Mouse (Mus musculus): ENCODE data around the gene Mrps34.

Mrps34 gene

DNA sequence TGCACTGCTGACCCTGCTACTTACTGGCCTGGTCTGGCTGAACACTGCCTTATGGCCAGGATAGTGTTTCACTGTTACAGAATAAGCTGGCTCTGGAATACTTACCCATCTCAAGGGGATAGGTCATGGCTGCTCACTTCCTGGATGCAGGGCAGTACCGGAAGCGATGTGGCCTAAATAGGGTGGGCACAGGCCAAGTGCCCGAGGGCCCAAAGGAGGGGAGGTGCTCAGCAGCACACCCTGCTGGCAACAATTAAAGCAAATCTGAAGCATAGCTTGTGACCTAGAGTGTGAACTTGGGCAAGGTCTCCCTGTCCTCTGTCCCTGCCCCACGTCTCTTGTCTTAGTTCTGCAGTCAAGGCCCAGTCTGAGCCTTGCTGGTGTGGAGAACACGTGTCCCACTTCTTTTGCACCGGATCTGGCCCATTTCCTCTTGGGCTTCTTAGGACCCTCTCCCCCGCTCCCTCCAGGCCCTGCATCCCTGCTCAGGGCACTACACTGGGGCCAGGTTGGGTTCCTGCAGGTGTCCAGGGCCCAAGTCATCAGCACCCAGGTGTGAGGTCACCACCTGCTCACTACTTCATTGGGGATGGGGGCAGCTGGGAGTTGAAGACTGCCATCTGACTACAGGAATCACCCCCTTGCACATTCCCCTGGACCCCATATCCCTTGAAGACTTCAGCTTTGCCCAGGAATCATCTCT lies 13.0 kb upstream of the Mrps34 start:
- in situ Hi-C loops (cut with MboI), result no loop called here

DNA sequence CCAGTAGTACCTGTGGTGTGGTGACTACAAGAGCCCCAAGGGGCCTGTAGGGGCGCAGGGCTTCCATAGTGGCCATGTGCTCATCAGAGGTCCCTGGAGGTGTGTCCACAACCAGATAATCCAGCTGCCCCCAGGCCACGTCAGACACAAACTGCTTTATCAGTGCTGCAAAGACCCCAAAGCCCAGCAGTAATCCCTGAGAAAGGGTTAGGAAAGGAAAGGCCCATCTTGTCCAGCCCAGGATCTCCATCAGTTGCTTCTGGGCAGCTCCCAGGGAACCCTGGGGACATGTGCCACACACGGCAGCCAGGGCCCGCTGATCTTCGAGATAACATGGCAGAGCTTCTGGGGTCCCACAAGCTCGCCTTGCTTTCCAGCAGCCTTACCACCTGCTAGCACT lies 10.5 kb upstream of the Mrps34 start:
- in situ Hi-C loops (cut with MboI), result no loop called here

- in situ Hi-C loops (cut with MboI), result no loop called here
Measured at GRCm38 (mm10) chr17:24885356-24886133, 9.4 kb upstream of the Mrps34 start.

- in situ Hi-C loops (cut with MboI), result no loop called here
Measured at GRCm38 (mm10) chr17:24886134-24886931, 8.6 kb upstream of the Mrps34 start, which contains the start of the genes Nubp2 and Spsb3. Nubp2 (minus strand) TSS chr17:24886349. Spsb3 (plus strand) TSS chr17:24886643.

- in situ Hi-C loops (cut with MboI), result no loop called here
Measured at GRCm38 (mm10) chr17:24886932-24887271, 8.0 kb upstream of the Mrps34 start.

DNA sequence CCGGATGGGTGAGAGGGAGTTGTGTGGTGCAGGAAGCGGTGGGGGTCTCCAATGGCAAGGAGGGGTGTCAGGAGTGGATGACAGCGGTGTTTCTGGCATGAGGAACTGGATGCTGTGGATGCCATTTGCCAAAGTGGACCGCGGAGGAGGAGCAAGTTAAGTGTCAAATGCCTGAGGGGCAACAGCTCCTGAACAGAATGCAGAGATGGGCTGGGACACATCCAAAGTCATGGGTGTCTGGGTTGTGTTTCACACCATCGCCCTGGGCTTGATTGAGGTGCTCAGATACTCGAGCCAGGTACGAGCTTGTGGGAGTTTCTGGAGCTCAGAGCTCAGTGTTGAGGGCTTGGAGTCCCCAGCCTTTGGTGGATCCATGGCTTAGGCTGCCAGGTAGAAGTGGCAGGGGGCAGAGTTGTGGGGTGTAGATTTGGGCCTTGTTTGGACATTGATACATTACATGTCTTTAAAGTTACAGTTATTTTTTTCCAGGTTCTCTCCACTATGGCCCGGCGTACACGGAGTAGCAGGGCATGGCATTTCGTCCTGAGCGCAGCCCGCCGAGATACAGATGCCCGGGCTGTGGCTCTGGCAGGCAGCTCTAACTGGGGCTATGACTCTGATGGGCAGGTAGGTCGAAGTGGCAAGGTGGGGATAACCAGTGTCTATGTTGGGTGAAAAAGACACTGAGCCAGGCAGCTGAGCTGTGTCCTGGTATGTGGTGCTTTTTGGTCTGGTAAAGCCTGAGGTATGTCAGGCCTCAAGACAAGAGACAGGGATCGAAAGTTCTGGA lies 7.4 kb upstream of the Mrps34 start:
- in situ Hi-C loops (cut with MboI), result no loop called here

DNA sequence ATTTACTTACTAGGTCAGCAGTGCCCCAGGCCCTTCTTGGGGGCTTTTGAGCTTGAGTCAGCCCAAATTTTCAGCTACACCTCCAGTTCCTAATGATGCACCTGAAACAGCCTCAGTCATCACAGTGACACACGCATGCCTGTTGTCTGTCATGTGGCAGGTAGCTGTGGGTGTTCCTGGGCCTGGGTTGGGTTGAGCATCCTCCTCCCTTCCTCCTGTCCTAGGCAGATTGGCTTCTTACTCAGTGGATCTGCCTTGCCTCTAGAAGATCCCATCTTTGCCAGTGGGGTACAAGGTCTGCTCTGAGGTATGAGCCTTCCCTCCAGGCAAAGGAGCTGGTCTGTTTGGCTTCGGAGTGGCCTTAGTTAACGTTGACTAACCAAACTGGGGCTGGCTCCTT lies 6.1 kb upstream of the Mrps34 start:
- in situ Hi-C loops (cut with MboI), result no loop called here

GRCm38 (mm10) chr17:24890151-24891092 lies 4.5 kb upstream of the Mrps34 start:
- in situ Hi-C loops (cut with MboI), result no loop called here

GRCm38 (mm10) chr17:24891321-24891720 lies 3.6 kb upstream of the Mrps34 start:
- in situ Hi-C loops (cut with MboI), result no loop called here

DNA sequence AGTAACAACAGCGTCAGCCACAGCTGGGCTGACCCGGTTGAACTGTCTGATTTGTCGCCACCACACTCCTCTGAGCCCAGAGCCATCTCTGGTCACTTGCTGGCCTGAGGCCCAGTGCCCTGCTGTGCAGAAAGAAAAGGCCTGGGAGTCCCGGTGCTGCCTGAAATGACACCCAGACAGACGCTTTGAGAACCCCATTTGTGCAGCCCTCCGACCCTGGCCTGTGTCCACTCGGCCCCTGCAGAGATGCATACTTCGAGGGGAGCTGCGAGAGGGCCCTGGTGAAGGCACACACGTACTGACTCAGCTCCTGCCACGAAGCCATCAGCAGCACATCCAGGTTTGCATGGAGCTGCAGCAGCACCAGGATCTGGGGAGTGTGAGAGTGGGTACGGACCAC lies 2.1 kb upstream of the Mrps34 start:
- in situ Hi-C loops (cut with MboI), result no loop called here

GRCm38 (mm10) chr17:24893276-24893675 lies 1.6 kb upstream of the Mrps34 start:
- in situ Hi-C loops (cut with MboI), result no loop called here

GRCm38 (mm10) chr17:24894061-24894994 lies 588 bp upstream of the Mrps34 start:
- in situ Hi-C loops (cut with MboI), result no loop called here

DNA sequence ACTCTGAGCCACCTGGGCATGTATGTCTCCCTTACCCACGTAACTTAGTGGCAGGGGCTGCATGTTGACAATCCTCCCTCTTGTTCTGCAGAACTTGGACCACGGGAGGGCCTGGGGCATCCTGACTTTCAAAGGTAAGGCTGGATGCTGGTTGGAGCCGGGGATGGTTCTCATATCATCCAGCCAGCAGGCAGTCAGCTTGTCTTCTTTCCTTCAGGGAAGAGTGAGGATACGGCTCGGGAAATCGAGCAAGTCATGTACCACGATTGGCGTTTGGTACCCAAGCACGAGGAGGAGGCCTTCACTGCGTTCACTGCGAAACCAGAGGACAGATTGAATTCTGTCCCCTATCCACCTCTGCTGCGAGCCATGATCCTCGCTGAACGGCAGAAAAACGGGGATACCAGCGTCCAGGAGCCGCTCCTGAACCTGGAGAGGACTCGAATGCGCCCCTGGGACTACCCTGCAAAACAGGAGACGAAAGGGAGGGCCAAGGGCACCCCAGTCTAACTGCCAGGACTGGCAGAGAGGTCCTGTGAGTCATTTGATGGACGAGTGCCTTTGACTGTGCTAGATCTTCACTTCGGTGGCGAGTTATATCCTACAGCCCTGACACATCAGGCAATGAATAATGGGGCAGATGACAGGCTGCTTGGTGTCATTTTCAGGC lies 790 bp downstream of the Mrps34 start:
- in situ Hi-C loops (cut with MboI), result no loop called here

GRCm38 (mm10) chr17:24896241-24896992 lies 1.5 kb downstream of the Mrps34 start, which contains the start of gene Nme3:
Nme3 (plus strand) TSS chr17:24896500.
- in situ Hi-C loops (cut with MboI), result no loop called here

GRCm38 (mm10) chr17:24896993-24897269 lies 2.0 kb downstream of the Mrps34 start:
- in situ Hi-C loops (cut with MboI), result no loop called here

- in situ Hi-C loops (cut with MboI), result no loop called here
Measured at GRCm38 (mm10) chr17:24897600-24897999, 2.7 kb downstream of the Mrps34 start.

DNA sequence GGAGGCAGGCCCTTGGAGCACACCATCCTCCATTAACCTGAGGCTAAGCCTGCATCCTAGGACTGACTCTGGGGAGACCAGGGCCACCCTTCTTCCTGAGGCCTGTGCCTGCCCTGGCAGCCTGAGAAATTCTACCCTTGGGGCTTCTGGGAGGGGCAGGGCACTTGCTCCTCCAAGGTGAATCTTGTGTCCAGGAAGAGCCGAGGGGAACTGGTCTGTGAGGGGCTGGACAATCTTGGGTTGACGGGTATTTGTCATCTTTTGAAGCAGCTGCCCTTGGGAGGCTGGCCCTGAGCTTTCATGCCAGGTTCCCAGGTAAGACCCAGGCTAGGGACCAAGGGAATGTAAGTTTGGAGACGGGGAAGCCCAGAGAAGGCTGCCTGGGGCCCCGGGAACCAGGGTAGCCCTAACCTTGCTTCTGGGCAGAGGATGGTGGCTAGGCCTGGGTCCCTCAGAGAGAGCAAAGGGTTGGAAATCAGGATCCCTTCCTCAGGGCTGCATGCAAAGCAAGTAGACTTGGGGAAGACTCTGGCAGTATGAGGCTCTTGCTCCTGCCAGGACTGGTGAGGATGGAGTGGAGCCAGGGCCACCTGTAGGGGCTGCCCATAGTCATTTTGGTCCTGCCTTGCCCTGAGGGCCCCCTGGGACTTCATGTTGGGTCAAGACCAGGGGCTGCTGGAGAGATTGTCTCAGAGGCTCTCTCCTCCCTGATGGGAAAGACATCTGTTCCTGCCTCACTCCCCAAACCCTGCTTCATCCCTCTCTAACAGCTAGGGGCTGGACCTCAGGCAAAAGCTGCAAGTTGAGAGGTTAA lies 3.3 kb downstream of the Mrps34 start:
- in situ Hi-C loops (cut with MboI), result no loop called here

DNA sequence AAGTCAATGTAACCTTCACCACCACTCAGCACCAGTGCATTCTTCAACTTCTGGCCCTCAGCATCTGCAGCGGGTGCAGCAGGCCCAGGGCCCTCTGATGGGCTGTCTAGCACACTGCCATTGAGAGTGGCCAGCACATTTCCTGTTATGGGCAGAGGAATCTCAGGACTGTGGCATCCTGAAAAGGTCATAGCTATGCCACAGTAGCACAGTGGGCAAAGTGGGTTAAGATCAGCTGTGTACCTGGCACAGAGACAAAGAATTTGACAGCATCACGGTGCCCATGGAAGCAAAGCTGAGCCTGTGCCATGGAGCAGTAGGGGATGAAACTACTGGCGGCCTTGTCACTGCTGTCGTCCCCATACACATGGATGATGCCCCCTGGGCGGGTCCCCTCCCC lies 4.2 kb downstream of the Mrps34 start:
- in situ Hi-C loops (cut with MboI), result no loop called here
